Mouse (Mus musculus) v-Abl transformed pro-B cells (cell line): ENCODE measurements around the gene Gm20388.
"Not testable (repeated sequence)": the region's sequence is repeated elsewhere in the genome, so short reads cannot be mapped to it uniquely, and the experiment has no call there.

Experiments
- in situ Hi-C, 2 experiments: fragments of 400-800 bp; cut with MboI; formaldehyde crosslinking; loops; one replicate each; pipeline ENCODE4 v1.15.1; 2025; ENCODE audit not compliant: unreplicated experiment in 2 of 2

Gm20388 gene

DNA sequence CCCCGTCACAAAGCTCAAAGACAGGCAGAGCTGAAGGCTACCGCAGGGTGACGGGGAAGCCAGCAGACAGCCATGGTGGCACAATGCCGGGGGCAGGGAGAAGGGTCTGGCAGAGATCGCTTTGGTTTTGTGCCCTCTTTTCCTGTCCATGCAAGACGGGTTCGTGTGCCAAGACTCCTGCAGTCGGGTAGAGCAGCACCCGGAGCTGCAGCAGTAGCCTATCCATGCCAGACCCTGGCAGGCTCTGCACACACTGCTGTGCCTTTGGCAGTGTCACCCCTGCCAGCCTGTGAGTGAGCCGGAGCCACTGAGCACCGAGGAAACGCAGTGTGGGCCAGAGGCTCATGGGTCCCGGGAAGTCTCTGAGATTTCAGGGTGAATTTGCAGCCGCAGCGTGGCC is 1363.0 kb downstream of the Gm20388 start:
- in situ Hi-C loops, result no loop called here

DNA sequence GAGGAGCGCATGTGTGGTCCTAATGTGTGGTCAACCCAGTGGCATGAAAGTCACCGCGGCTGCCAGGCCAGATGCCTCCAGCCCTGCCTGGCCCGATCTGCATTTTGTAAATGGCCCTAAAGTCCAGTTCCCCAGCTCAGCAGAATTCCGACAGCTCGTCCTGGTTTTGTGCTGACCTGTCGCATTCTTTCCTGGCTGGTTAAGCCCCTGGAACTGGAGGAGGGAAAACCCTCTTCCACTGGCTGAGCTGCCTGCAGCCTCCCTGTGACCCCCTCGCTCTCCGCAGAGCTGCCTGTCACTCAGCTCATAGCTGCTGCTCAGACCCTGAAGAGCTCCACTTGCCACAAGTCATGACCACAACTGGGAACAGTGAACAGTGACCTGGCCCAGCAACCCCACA is 1369.8 kb downstream of the Gm20388 start:
- in situ Hi-C loops, result no loop called here

DNA sequence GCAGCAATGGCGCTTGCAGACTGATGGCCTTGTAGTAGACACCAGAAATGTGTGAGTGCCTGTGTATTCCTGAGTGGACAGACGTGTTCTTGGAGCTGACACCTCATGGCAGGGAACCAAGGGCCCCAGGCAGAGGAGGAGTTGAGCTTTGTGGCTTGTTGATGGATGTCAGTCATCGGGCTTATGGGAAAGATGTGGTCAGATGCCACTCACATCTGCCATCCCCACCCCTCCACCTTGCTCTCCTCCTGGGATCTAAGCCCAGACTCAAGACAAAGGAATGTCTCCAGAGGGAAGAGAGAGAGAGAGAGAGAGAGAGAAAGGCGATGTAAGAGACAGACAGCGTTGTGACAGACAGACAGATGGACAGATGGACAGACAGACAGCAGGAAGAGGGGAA is 1378.7 kb downstream of the Gm20388 start:
- in situ Hi-C loops, result no loop called here

GRCm38 (mm10) chr8:121290547-121290946 is 1379.9 kb downstream of the Gm20388 start:
- in situ Hi-C loops, result no loop called here

DNA sequence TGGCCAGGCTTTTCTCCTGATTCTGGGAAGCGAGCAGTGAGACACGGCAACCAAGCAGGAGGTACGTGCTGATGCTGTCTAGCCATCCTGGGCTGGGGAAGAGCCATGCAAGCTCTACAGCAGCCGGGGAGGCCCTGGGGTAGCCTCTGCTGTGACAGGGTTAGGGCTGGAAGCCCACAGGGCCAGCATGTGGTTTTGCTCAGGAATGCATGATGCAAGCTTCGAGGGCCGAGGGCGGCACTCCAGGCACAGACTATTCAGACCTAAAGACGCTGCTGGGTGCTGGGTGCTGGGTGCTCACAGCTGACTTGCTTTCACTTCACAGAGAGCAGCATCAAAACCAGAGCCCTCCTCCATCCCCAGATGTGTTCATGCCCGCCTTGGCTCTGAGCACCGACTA is 1382.8 kb downstream of the Gm20388 start:
- in situ Hi-C loops, result no loop called here

- in situ Hi-C loops, result no loop called here
These were observed 1383.8 kb downstream of the Gm20388 start for GRCm38 (mm10) chr8:121294234-121295108.

DNA sequence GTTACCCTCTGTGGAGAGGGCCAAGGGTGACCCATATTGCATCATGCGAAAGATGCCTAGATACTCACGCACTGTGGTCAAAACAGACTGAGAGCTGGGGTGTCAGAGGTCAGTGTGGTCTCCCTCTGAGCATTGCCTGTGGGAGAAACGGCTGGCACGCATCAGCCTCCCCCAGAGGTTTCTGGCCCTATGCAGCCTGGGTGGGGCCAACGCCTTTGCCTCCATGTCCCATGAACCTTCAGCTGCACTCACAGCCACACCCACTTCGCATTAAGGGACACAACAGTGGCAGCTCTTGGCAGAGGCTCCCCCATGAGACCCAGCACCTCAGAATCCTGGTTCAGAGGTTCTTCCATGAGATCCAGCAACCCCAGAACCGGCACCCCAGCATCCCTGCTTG is 1385.4 kb downstream of the Gm20388 start:
- in situ Hi-C loops, result no loop called here

DNA sequence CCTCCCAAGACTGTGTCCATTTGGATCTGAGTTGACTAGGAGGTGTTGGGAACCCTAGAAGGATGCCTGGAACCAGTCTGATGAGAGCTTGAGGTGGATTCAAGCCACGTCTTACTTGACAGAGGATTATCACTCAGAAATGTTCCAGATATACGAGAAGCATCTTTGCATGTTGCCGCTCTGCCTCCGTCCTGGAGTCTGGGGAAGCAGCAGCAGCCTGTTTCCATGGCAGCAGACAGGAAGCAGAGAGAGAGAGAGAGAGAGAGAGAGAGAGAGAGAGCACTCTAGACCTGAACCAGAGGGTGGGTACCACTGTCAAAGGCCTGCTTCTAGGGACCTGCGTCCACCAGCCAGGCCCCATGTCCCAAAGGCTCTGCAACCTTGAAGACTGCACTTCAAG is 1386.0 kb downstream of the Gm20388 start:
- in situ Hi-C loops, result no loop called here

GRCm38 (mm10) chr8:121297299-121297698 is 1386.7 kb downstream of the Gm20388 start:
- in situ Hi-C loops, result no loop called here

GRCm38 (mm10) chr8:121300066-121300465 is 1389.4 kb downstream of the Gm20388 start:
- in situ Hi-C loops, result loop anchor here in 1 of 2 experiments (10.0 kb wide), 1 partner anchor 215 kb away; no protein-coding TSS in a partner anchor

DNA sequence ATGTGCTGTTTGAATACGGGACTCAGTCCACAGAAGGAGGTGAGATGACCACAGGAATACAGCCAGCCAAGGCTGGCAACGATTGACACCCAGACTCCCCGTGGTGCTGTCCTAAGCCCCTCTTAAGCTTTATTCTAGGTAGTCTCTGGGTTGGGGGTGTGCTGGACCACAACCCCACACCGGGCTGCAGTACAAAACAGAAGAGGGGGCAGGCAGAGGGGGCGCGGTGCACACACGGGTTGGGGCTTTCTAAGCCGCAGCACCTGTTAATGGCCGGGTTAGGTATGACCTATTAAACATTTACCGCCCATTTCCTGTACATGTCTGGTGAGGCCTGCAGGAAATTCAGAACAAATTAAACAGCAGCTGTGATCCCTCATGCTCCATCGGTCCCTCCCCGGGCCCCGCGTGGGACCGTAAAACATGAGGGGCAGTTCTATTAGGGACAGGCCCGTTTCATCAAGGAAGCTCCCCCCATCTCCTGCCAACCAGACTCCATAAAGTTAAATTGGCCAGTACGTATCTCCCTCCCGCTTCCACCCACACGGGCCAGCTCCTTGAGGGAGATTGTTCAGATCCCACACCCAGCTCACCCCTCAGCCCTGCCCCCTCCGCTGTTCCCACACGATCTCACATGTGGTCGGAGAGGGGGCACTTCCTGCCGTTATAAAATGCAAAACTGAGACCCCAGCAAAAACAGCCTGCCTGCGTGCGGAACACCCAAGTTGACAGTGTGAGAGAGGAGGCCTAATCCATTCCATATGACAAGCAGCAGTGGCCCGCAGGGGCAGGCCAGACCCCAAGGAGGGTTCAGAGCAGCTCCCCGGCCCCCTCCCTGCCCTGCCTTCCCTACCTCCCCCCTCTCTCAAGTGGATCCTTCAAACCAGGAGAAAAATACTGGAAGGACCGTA is 1390.1 kb downstream of the Gm20388 start:
- in situ Hi-C loops, result loop anchor here in 1 of 2 experiments (10.0 kb wide), 1 partner anchor 214 kb away; no protein-coding TSS in a partner anchor

DNA sequence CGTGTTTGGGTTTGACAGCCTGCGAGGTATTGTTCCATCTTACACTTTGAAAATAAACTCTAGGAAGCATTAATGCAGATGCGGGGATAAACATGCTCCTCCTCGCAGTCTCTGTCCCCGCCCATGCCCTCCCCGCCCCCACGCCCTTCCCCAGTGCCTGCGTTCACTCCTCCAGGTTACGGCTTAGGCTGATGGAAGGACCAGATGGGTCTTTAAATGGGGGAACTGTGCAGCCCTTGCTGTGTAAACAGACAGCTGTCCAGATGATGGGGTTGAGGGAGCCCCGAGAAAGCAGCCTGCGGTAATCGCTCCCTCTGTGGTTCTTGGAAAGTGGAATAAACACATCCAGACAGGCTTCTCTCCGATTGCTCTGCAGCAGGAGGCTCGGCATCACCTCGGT is 1390.8 kb downstream of the Gm20388 start:
- in situ Hi-C loops, result loop anchor here in 1 of 2 experiments (10.0 kb wide), 1 partner anchor 213 kb away; no protein-coding TSS in a partner anchor

- in situ Hi-C loops, result loop anchor here in 1 of 2 experiments (10.0 kb wide), 1 partner anchor 213 kb away; no protein-coding TSS in a partner anchor
These were observed 1391.5 kb downstream of the Gm20388 start for GRCm38 (mm10) chr8:121301978-121302649.

DNA sequence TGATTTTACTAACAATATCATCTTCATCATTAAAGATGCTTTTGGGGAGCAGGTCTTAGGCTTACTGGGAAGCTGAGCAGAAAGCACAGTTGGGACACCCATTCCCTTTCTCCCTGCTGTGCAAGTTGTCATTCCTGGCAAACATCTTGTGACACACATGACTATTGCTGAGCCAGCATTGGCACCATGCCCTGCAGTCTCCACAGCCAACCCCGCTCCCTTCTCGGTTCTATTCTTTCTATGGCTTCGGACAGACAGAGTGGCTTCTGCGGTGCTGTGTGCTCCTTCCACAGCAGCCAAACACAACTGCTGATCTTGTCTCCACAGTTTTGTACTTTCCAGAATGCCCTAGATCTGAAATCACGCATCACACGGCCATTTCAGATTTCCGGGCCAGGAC is 1397.1 kb downstream of the Gm20388 start:
- in situ Hi-C loops, result loop anchor here in 1 of 2 experiments (10.0 kb wide), 1 partner anchor 207 kb away; no protein-coding TSS in a partner anchor

- in situ Hi-C loops, result no loop called here
These were observed 1400.6 kb downstream of the Gm20388 start for GRCm38 (mm10) chr8:121310976-121311819.

DNA sequence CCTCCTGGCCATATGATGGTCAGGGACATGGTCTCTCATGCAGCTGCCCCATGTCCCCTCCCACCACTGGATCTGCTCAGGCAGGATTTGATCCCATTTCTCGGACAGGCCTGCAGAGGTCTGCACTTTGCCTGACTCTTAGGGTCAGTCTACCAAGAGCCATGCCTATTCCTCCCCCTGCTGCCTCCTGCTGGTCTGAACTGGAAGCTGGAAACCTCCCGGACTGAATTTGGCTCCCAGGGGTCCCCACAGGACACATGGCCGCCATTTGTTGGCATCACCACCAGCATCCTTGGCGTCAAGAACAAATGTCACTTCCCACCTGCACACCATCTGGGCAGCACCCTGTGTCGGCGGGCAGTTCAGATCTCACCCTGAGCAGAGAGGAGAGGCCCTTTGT is 1402.8 kb downstream of the Gm20388 start:
- in situ Hi-C loops, result no loop called here

- in situ Hi-C loops, result no loop called here
These were observed 1403.4 kb downstream of the Gm20388 start for GRCm38 (mm10) chr8:121314036-121314435.

GRCm38 (mm10) chr8:121315569-121315968 is 1404.9 kb downstream of the Gm20388 start:
- in situ Hi-C loops, result no loop called here

GRCm38 (mm10) chr8:121316009-121316408 is 1405.4 kb downstream of the Gm20388 start:
- in situ Hi-C loops, result no loop called here

DNA sequence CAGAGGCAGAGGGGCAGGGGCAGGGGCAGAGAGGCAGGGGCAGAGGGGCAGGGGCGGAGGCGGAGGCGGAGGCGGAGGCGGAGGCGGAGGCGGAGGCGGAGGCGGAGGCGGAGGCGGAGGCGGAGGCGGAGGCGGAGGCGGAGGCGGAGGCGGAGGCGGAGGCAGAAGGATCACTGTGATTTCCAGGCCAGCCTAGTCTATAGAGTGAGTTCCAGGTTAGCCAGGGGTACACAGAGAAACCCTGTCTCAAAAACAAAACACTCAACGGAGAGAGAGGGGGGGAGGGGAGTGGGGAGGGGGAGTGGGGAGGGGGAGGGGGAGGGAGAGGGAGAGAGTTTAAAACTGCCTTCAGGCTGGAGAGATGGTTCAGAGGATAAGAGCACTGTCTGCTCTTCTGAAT is 1408.1 kb downstream of the Gm20388 start:
- in situ Hi-C loops, result not testable (repeated sequence)
